Mouse (Mus musculus) layer of hippocampus, adult 9-10 months (tissue): ENCODE results near the gene Kcnk16.

Source experiments
- DNase-seq: peaks from one replicate; pipeline ENCODE4 v3.0.0; 2022; ENCODE audit warnings: low spot score

Gene Kcnk16

GRCm38 (mm10) chr14:20230063-20230491 lies 38.9 kb downstream of the Kcnk16 start:
- DNase-seq: no peak

DNA sequence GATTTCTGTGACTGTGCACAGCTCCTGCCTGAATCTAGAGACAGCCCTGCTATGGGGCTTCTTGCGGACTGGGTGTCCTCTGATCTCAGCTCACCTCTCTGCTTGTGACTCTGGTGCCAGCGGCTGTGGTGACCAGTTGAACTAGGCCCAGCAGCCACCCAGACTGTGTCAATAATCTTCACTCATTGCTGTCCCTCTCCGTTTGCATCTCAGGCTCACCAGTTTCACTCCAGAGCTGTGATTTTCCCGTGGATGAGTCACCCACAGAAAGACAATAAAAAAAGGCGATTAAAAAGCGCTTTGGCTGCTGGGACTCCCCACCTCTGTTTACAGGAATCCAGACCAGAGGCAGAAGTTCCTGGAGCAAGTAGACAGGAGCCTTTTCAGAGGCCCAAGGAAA lies 39.6 kb downstream of the Kcnk16 start:
- no peak for DNase-seq

- DNase-seq: no peak
Observed at GRCm38 (mm10) chr14:20228336-20228735, 40.7 kb downstream of the Kcnk16 start.

GRCm38 (mm10) chr14:20226982-20227381 lies 42.0 kb downstream of the Kcnk16 start:
- DNase-seq: no peak

DNA sequence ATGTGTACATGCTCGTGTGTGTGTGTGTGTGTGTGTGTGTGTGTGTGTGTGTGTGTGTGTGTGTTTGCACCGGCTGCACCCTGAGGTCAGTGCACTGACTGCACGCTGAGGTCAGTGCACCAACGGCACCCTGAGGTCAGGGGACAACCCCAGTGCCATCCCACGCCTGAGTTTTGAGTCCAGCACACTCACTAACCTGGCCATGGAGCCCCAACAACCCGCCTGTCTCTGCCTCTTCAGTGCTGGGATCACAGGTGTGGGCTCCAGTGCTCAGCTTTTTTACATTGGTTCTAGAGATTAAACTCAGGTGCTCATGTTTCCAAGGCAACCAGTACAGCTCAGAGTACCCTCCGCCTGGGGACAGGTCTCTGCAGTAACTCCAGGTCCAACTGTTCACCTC lies 42.5 kb downstream of the Kcnk16 start:
- DNase-seq: no peak

DNA sequence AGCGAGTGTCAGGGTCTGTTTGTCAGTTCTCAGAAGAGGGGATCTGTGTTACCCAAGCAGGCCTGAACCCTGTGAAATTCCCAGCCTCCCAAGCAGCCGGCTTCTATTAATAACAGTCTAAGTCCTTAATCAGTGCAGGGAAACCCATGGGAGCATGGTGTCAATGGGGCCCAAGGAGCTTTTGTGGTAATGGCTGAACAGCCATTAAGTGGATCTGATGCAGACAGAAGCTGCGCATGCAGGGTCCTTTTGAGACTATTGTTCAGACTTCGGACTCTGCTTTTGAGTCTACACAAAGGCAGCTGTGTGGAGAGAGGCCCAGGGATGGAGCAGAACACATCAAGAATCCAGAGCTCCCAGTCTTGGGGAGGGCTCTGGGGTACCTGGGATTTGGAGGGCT lies 43.5 kb downstream of the Kcnk16 start:
- no peak for DNase-seq

DNA sequence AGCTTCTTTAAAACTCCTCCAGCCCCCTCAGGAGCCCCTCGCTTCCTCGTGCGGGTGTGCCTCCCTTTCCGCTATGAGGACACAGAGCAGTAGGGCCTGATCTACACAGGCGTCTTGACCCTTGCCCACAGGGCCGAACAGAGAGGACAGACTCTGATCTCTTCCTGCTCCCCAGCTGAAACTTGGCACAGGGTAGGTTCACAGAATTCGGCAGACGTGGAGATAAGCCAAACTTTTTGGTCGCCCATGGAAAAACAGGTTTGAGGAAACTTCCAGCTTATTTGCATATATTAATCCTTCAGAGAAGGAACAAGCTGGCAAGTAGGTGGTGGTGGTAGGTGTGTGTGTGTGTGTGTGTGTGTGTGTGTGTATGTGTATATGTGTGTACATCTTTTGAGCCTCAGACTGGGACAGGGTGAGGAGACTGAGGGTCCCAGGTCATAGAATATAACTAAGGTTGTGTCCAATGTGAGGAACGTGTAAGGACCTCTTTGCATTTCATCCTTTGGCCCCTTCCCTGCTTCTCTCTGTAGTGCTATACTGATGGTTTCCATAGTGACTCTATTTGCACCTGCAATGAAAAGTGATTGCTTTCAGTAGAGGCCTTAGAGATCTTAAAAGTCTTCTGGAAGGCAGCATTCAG lies 44.3 kb downstream of the Kcnk16 start:
- no peak for DNase-seq

GRCm38 (mm10) chr14:20224163-20224562 lies 44.8 kb downstream of the Kcnk16 start:
- DNase-seq: no peak

GRCm38 (mm10) chr14:20223253-20223652 lies 45.7 kb downstream of the Kcnk16 start:
- DNase-seq: no peak

GRCm38 (mm10) chr14:20221083-20221482 lies 47.9 kb downstream of the Kcnk16 start:
- DNase-seq: no peak

DNA sequence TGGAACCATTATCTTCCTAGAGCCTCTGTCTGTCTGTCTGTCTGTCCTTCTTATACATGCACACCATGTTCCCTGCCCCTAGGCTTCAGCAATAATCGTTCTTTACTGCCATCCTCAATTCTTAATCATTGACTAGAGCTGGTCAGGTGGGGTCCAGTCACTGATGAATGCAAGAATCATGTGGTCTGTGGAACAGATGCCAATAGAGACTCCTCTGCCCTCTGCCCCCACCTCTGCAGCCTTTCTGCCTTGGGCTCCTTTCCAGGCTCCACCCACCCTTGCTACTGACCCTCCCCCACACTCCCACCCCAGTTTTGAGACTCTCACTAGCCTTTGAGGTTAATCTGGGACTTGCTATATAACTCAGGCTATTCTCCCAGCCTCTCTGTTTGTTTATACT lies 49.1 kb downstream of the Kcnk16 start:
- no peak for DNase-seq

DNA sequence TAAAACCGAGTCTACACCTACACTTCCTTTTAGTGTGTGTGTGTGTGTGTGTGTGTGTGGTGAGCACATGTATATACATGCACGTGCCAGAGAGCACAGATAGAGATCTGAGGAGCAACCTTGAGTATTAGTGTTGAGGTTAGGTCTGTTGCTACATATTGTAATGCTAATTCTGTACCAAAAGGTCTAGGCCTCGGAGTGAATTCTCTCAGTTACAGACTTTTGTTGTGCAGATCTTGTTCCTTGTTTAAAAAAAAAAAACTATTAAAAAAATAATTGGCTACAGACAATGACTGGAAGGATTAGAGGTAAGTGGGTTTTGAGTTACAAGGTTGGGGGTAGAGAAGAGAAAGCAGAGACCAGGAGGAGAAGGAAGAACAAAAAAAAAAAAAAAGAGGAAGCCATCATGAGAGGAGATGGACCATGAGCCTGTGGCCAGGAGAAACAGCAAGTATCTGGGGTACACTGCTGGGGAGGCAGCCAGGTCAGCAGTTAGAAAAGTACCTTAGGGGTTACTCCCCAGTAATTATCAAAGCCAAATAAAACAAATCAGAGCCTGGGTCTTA lies 51.6 kb downstream of the Kcnk16 start:
- no peak for DNase-seq

GRCm38 (mm10) chr14:20216561-20217298 lies 52.3 kb downstream of the Kcnk16 start:
- no peak for DNase-seq

GRCm38 (mm10) chr14:20215826-20216225 lies 53.2 kb downstream of the Kcnk16 start:
- no peak for DNase-seq

- no peak for DNase-seq
Observed at GRCm38 (mm10) chr14:20214125-20214524, 54.9 kb downstream of the Kcnk16 start.

DNA sequence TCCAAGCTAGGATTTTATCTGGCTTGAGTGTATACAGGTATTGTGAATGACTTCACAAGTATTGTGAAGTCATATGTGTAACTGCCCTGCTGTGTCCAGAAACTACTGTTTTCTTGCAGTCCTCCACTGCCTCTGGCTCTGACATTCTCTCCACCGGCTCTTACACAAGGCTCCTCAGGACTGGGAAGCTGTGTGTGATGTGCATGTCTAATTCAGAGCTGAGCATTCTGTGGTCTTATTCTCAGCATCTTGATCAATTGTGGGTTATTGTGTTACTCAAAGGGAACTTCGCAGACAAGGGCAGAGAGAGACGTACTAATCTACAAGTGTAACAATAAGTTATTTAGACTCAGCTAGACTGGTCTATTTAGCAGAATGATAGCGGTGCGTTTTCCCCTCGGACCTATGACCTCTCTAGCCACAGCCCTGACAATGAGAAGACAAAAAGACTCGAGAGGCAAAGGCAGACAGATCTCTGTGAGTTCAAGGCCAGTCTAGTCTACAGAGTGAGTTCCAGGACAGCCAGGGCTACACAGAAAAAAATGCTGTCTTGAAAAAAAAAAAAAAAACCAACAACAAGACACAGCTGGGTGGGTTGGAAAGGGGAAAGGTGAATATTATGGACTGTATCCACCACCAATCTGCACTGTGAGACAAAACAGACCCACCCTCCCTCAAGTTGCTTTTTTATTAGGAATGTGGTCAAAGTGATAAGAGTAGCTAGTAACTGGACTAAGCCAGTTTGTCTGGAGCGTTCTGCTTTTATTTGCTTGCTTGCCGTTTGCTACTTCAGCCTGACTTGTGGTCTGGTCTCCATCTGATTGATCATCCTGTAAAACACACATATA lies 57.0 kb downstream of the Kcnk16 start:
- no peak for DNase-seq
